Mouse (Mus musculus): ENCODE measurements around the gene Ppp2r3a.

The Ppp2r3a gene

DNA sequence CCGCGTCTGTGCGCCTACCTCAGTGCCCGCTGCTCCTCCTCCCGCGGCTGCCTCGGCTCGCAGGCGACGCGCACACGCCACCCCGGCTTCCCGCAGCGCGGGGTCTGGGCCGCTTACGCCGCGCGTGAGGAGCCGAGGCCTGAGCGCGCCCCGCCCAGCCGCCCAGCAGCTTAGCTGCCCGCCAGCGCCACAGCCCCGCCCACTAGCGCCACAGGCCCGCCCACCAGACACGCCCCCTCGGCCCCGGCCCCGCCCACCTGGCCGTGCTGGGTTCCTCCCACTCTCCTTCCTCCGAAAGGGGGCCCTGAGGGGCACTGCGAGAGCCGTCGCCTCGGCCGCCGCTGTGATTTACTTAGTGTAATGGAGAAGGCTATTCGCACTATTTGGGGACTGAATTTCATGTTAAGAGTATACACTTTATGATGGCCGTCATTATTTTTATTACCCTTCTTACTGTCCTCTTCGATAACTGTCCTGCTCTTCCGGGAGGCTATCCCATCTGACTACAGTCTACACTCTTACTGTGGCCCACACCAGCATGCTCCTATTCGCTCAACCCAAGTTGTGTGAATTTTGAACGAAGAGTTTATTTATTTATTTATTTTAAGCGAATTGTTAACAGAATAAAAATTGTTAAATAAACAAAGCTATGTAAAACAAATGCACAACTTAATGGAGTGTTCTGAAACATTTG lies at the start of gene Ppp2r3a:
TSS of gene Ppp2r3a (minus strand) at position 152 of the 694 bp plus-strand sequence.
- no peaks in the 10 kb centered on the region for H3K9me3 ChIP-seq (ENCODE audit: low read length)
- peak within 1 kb of the TSS; percentile 93 for H3K4me3 ChIP-seq (replicated peaks; ENCODE audit: low read length)
- peaks cover 13% of the 10 kb centered on the region for H3K4me1 ChIP-seq (replicated peaks; ENCODE audit: low read depth, low read length)
- H3K36me3 ChIP-seq (ENCODE audit: insufficient read depth, low read length), result no peaks in the 10 kb centered on the region
- TF ChIP-seq CTCF (conservative IDR thresholded peaks at IDR 0.05; ENCODE audit: low read length) (no peak), NANOG (IDR thresholded peaks at IDR 0.05; ENCODE audit: borderline replicate concordance, low read length) (no peak), POU5F1 (IDR thresholded peaks at IDR 0.05; ENCODE audit: borderline replicate concordance, low read length) (no peak)
- peaks cover 13% of the 10 kb centered on the region for H3K27me3 ChIP-seq (ENCODE audit: insufficient read depth, low read length)

DNA sequence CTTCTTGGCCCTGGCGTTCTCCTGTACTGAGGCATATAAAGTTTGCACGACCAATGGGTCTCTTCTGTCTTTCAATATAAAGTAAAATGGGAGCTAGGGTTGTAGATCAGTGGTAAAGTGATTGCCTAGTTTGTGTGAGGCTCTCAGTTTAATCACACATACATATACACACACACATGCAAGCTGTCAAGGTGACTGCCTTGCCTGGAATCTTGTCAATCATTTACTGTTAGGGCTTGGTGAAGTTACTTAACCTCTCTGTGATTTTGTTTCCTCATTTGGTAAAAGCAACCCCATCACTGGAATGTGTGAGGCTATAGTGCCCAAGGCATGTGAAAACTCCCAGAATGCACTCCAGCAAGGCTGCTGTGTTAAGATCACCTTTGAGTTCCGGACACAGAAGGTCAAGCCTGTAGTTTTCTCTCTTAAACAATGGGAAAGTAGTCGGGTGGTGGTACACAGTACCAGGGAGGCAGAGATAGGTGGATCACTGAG lies 48.9 kb upstream of the Ppp2r3a start:
- no peaks in the 10 kb centered on the region for H3K36me3 ChIP-seq (ENCODE audit: insufficient read depth, low read length)
- no peak overlapping the region for H3K4me3 ChIP-seq (replicated peaks; ENCODE audit: low read length)
- TF ChIP-seq CTCF (conservative IDR thresholded peaks at IDR 0.05; ENCODE audit: low read length) (no peak), NANOG (IDR thresholded peaks at IDR 0.05; ENCODE audit: borderline replicate concordance, low read length) (no peak)
- H3K9me3 ChIP-seq (ENCODE audit: low read length), result peaks cover 42% of the 10 kb centered on the region
- H3K27me3 ChIP-seq (ENCODE audit: insufficient read depth, low read length), result no peaks in the 10 kb centered on the region
- no peaks in the 10 kb centered on the region for H3K4me1 ChIP-seq (replicated peaks; ENCODE audit: low read depth, low read length)

DNA sequence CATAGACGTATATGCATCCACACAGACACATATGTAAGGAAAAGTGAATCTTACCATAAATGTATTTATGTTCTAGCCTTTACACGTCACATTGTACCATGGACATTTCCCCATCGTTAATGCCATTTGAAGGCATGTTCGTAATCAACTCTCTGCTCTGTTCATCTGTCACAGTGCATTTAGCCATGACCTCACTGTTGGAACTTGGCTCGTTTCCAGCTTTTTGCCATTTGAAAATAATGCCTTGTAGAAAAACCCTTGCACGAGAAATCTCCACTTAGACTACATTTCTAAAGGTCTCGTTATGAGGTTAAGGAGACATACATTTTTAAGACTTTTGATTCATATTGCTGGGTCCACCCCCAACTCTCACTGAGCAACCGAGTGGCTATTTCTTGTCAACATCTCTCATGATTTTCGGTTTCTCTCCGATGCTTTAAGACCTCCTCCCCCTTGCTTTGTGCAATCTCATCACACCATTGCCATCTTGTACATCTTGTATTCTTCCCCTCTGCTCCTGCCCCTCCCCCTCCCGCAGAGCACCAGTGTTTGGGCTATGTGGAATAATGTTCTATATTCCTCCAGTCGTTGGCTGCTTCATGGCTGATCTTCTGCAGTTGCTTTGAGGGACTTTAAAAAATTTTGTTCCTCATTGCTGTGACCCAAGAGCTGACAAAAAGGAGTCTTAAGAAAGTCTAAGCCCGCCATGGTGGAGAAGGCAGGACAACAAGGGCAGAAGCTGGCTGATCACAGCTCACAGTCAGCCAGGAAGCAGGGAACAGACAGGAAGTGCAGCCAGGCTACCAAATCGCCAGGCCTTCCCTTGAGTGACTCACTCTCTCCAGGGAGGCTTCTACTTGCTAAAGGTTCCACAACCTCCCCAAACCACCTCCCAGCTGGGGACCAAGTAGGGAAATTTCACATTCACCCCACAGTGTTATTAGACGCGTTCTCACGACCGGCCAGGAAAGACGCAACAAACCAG lies 40.4 kb upstream of the Ppp2r3a start:
- TF ChIP-seq NANOG (IDR thresholded peaks at IDR 0.05; ENCODE audit: borderline replicate concordance, low read length) (no peak), POU5F1 (IDR thresholded peaks at IDR 0.05; ENCODE audit: borderline replicate concordance, low read length) (no peak), CTCF (conservative IDR thresholded peaks at IDR 0.05; ENCODE audit: low read length) (no peak)
- no peaks in the 10 kb centered on the region for H3K4me1 ChIP-seq (replicated peaks; ENCODE audit: low read depth, low read length)
- peak overlapping the region; percentile 29; the same call in 1 of the 2 replicates for H3K4me3 ChIP-seq (replicated peaks; ENCODE audit: low read length)
- no peaks in the 10 kb centered on the region for H3K36me3 ChIP-seq (ENCODE audit: insufficient read depth, low read length)
- H3K27me3 ChIP-seq (ENCODE audit: insufficient read depth, low read length), result no peaks in the 10 kb centered on the region
- H3K9me3 ChIP-seq (ENCODE audit: low read length), result peaks cover 41% of the 10 kb centered on the region

DNA sequence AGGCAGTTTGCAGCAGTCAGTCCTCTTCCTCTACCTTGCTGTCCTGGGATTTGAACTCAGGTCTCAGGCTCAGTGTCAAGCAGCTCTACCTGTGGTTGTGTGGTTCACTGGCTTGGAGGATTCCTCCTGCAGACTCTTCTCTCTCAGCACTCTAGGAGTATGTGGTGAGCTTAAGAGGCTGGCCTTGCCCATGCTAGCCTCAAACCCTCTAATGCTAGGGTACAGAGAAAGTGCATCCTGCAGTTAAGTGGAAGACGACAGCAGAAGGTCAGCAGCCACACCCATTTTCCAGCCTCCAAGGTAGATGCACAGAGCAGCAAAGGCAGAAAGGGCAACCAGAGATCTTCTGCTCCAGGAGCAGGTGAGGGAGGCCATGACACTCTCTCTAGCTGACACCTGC lies 39.3 kb upstream of the Ppp2r3a start:
- TF ChIP-seq NANOG (IDR thresholded peaks at IDR 0.05; ENCODE audit: borderline replicate concordance, low read length) (no peak), CTCF (conservative IDR thresholded peaks at IDR 0.05; ENCODE audit: low read length) (no peak), POU5F1 (IDR thresholded peaks at IDR 0.05; ENCODE audit: borderline replicate concordance, low read length) (no peak)
- H3K4me3 ChIP-seq (replicated peaks; ENCODE audit: low read length), result no peak overlapping the region
- no peaks in the 10 kb centered on the region for H3K4me1 ChIP-seq (replicated peaks; ENCODE audit: low read depth, low read length)
- no peaks in the 10 kb centered on the region for H3K27me3 ChIP-seq (ENCODE audit: insufficient read depth, low read length)
- H3K36me3 ChIP-seq (ENCODE audit: insufficient read depth, low read length), result no peaks in the 10 kb centered on the region
- H3K9me3 ChIP-seq (ENCODE audit: low read length), result peaks cover 41% of the 10 kb centered on the region

DNA sequence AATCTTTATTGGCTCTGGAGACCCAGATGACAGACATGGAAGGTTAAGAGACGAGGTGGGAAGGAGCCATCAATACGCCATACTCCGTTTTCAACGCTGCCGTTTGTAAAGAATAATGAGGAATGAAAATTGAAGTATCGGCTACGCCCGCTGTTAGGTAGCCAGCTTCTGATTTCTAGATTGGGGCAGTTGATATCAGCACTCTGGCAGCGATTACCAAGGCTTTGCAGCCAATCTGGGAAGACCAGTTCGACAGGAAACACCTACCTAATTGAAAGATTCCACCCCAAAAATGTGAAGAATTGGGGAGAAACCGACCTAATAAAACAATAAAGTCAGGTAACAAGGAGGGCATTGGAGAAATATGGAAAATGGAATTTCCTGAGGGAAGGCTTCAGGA lies 38.2 kb upstream of the Ppp2r3a start:
- Histone ChIP-seq H3K9me3 (ENCODE audit: low read length) (peaks cover 41% of the 10 kb centered on the region), H3K4me3 (replicated peaks; ENCODE audit: low read length) (no peak overlapping the region), H3K27me3 (ENCODE audit: insufficient read depth, low read length) (no peaks in the 10 kb centered on the region), H3K4me1 (replicated peaks; ENCODE audit: low read depth, low read length) (no peaks in the 10 kb centered on the region), H3K36me3 (ENCODE audit: insufficient read depth, low read length) (no peaks in the 10 kb centered on the region)
- TF ChIP-seq NANOG (IDR thresholded peaks at IDR 0.05; ENCODE audit: borderline replicate concordance, low read length) (no peak), POU5F1 (IDR thresholded peaks at IDR 0.05; ENCODE audit: borderline replicate concordance, low read length) (no peak), CTCF (conservative IDR thresholded peaks at IDR 0.05; ENCODE audit: low read length) (no peak)

DNA sequence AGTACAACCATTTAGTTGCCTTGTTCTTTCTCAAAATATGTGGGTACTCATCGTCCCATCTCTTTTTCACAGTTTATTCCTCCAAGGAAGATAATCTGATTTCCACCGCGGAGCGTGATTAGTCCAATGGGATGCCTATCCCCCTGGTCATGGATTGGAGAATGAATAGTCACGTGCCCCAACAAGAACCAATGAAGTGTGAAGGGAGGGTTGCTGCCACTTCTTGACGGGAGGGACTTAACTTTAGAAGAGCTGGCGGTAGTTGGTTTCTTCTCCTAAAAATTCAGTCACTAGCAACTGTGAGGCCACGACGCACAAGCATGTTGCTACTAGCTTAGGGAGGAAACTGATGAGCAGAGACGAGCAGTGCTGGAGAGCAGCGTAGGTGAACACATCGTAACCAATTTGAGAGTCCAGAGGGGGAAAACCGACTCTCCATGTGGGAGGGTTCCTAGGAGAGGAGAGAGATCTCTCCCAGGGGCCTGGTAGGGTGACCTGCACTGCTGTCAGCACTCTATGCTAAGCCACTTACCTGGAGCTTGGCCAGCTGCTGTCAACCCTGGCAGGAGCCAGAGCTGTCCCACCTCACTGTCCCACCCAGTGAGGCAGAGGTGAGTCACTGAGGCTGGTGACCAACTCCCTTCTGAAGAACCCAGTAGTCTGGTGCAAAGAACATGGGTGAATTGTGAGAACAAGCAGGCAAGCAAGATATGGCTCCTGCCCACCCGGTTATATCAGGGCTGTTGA lies 37.5 kb upstream of the Ppp2r3a start:
- TF ChIP-seq CTCF (conservative IDR thresholded peaks at IDR 0.05; ENCODE audit: low read length), result no peak
- no peak for TF ChIP-seq NANOG (IDR thresholded peaks at IDR 0.05; ENCODE audit: borderline replicate concordance, low read length)
- TF ChIP-seq POU5F1 (IDR thresholded peaks at IDR 0.05; ENCODE audit: borderline replicate concordance, low read length), result no peak
- Histone ChIP-seq H3K4me3 (replicated peaks; ENCODE audit: low read length) (no peak overlapping the region), H3K36me3 (ENCODE audit: insufficient read depth, low read length) (no peaks in the 10 kb centered on the region), H3K27me3 (ENCODE audit: insufficient read depth, low read length) (no peaks in the 10 kb centered on the region), H3K4me1 (replicated peaks; ENCODE audit: low read depth, low read length) (no peaks in the 10 kb centered on the region), H3K9me3 (ENCODE audit: low read length) (peaks cover 41% of the 10 kb centered on the region)

DNA sequence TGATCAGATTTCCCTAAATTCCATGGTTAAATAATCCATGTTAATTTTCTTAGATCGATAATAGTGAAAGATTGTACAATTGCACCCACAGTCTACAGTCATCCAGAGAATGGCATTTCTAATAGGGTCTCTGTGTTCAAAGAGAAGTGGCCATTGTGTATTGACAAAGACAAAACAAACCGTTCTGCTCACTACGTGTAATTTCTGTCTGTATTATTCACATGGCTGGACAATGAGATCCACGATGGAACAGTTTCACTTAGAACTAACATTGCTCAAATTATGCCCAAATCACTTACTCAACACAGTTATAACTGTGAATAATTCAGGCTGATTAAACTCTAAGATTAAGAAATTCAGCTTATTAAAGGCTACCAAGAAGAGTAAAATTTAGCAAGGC lies 35.2 kb upstream of the Ppp2r3a start:
- Histone ChIP-seq H3K4me3 (replicated peaks; ENCODE audit: low read length) (no peak overlapping the region), H3K27me3 (ENCODE audit: insufficient read depth, low read length) (no peaks in the 10 kb centered on the region), H3K4me1 (replicated peaks; ENCODE audit: low read depth, low read length) (no peaks in the 10 kb centered on the region), H3K9me3 (ENCODE audit: low read length) (peaks cover 33% of the 10 kb centered on the region), H3K36me3 (ENCODE audit: insufficient read depth, low read length) (no peaks in the 10 kb centered on the region)
- no peak for TF ChIP-seq CTCF (conservative IDR thresholded peaks at IDR 0.05; ENCODE audit: low read length)

DNA sequence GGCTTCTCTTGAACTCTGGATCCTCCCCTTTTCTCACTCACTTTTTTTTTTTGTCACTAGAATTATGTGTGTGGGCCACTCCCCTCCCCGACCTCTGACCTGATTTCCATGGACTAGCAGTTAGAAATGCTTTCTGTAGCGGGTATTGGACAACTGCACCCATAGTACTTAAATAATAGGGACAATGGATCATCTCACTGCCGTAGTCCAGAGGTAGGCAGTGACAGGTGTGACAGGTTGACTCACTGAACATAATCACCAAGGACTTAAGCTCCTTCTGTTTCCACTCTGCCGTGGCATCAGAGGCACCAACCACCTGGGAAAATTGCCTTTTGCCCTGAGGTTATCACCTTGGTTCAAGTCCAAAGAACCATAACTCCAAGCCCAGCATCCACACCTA lies 32.5 kb upstream of the Ppp2r3a start:
- peaks cover 6% of the 10 kb centered on the region for H3K9me3 ChIP-seq (ENCODE audit: low read length)
- no peak overlapping the region for H3K4me3 ChIP-seq (replicated peaks; ENCODE audit: low read length)
- TF ChIP-seq NANOG (IDR thresholded peaks at IDR 0.05; ENCODE audit: borderline replicate concordance, low read length) (no peak), CTCF (conservative IDR thresholded peaks at IDR 0.05; ENCODE audit: low read length) (no peak), POU5F1 (IDR thresholded peaks at IDR 0.05; ENCODE audit: borderline replicate concordance, low read length) (no peak)
- H3K36me3 ChIP-seq (ENCODE audit: insufficient read depth, low read length), result no peaks in the 10 kb centered on the region
- no peaks in the 10 kb centered on the region for H3K4me1 ChIP-seq (replicated peaks; ENCODE audit: low read depth, low read length)
- no peaks in the 10 kb centered on the region for H3K27me3 ChIP-seq (ENCODE audit: insufficient read depth, low read length)

Data from E14TG2a.4 (cell line).